Mouse (Mus musculus) heart, adult 2 months (tissue): Measurements from ENCODE around the gene Alg9. TPM values are rescaled to one million over a fixed set of nuclear protein-coding genes. Genes with fewer than 3 reads are reported as not detected.
A peak's percentile ranks its signal among the peaks of the same experiment; 100 is the strongest.

Source experiments
- DNase-seq, 2 experiments: peaks; one replicate each; pipeline ENCODE4 v3.0.0; 2021
- H3K27ac ChIP-seq: fragments of 200-600 bp; 2 replicates; pipeline ENCODE4 v1.8.1; 2022
- H3K27me3 ChIP-seq: fragments of 200-500 bp; 2 replicates; pipeline ENCODE4 v1.6.1; 2012; ENCODE audit warnings: mild to moderate bottlenecking, low read length, inconsistent platforms, mixed read lengths; ENCODE audit not compliant: control insufficient read depth, insufficient read depth
- H3K36me3 ChIP-seq: fragments of 200-500 bp; 2 replicates; pipeline ENCODE4 v1.6.1; 2012; ENCODE audit warnings: low read length, inconsistent platforms; ENCODE audit not compliant: control insufficient read depth, insufficient read depth
- H3K4me1 ChIP-seq: fragments of 200-500 bp; 2 replicates; pipeline ENCODE4 v1.6.1; 2011; ENCODE audit warnings: low read length; ENCODE audit not compliant: control insufficient read depth, insufficient read depth
- H3K4me3 ChIP-seq: fragments of 200-600 bp; 2 replicates; pipeline ENCODE4 v1.8.1; 2022
- H3K79me2 ChIP-seq: fragments of 200-500 bp; replicated peaks from 2 replicates; pipeline ENCODE4 v1.6.1; 2012; ENCODE audit warnings: mild to moderate bottlenecking, inconsistent platforms, low read length, moderate library complexity, mixed read lengths; ENCODE audit not compliant: control insufficient read depth, insufficient read depth
- H3K9ac ChIP-seq: fragments of 200-500 bp; 2 replicates; pipeline ENCODE4 v1.6.1; 2012; ENCODE audit warnings: low read depth, mild to moderate bottlenecking, control low read depth, inconsistent platforms, low read length, mixed read lengths
- CTCF ChIP-seq: fragments of 200-600 bp; IDR thresholded peaks from 2 replicates; pipeline ENCODE4 v1.8.1; 2022; ENCODE audit warnings: antibody characterized with exemption, mild to moderate bottlenecking, moderate library complexity
- EP300 ChIP-seq: fragments of 200-500 bp; IDR thresholded peaks from 2 replicates; pipeline ENCODE4 v1.6.1; 2011; ENCODE audit warnings: low read depth, low read length, control low read depth; ENCODE audit not compliant: insufficient read depth
- POLR2A ChIP-seq: fragments of 200-500 bp; IDR thresholded peaks from 2 replicates; pipeline ENCODE4 v1.6.1; 2011; ENCODE audit warnings: mild to moderate bottlenecking, low read depth, low read length, control low read depth; ENCODE audit not compliant: insufficient read depth
- WGBS: fragments of 180-500 bp; shearing (Covaris S2); methylation state at CpG from one replicate; pipeline ENCODE4 v1.1.7; 2018; 5-methylcytosine and 5-hydroxymethylcytosine counted together
- intact Hi-C: fragments of 180-260 bp; cut with DNase I; formaldehyde crosslinking; loops from one replicate; pipeline ENCODE4 v1.15.1; 2025
- polyA plus RNA-seq: library from polyadenylated mRNA; depleted of rRNA; stranded (reverse); fragments of >200 nt; gene quantifications from 2 replicates; pipeline ENCODE4 v1.2.3, GENCODE M21; 2012
- total RNA-seq, 2 experiments: library from RNA; stranded (reverse); gene quantifications; 2 replicates each; pipeline ENCODE4 v1.2.3; 2021

Alg9 gene
- total and polyA plus RNA-seq, 3 experiments = 9.6 to 13.4 (median 9.9) TPM

GRCm38 (mm10) chr9:50877431-50877830 is 102.6 kb downstream of the Alg9 start:
- no peak for TF ChIP-seq CTCF
- TF ChIP-seq POLR2A = no peak
- no peak for TF ChIP-seq EP300
- Histone ChIP-seq H3K27me3 (no peaks in the 10 kb centered on the region), H3K36me3 (no peaks in the 10 kb centered on the region; the same call in none of the 2 replicates)

GRCm38 (mm10) chr9:50882183-50882582 is 107.4 kb downstream of the Alg9 start:
- H3K9ac ChIP-seq = no peak overlapping the region
- TF ChIP-seq POLR2A (no peak), CTCF (no peak), EP300 (no peak)
- intact Hi-C loops = no loop called here
- H3K27me3 ChIP-seq = no peaks in the 10 kb centered on the region
- H3K4me1 ChIP-seq = peaks cover 21% of the 10 kb centered on the region
- H3K27ac ChIP-seq = peak overlapping the region; percentile 9; the same call in 1 of the 2 replicates
- H3K79me2 ChIP-seq = no peaks in the 10 kb centered on the region
- no peaks in the 10 kb centered on the region; the same call in none of the 2 replicates for H3K36me3 ChIP-seq
- H3K4me3 ChIP-seq = no peak overlapping the region
- 60% methylated on average over 2 of the region's 2 CpGs for WGBS
- DNase-seq = no peak

More at GRCm38 (mm10) chr9:50877431-50877830, 102.6 kb downstream of the Alg9 start:
- intact Hi-C loops = no loop called here
- Histone ChIP-seq H3K27ac (no peak overlapping the region), H3K4me1 (peaks cover 2% of the 10 kb centered on the region), H3K4me3 (no peak overlapping the region), H3K79me2 (no peaks in the 10 kb centered on the region), H3K9ac (no peak overlapping the region)
- DNase-seq = no peak
- WGBS = 68% methylated on average over 3 of the region's 3 CpGs

- H3K36me3 ChIP-seq = no peaks in the 10 kb centered on the region; the same call in none of the 2 replicates
- DNase-seq = peak; percentile 39 to 45
Measured at GRCm38 (mm10) chr9:50884093-50884492, 109.3 kb downstream of the Alg9 start.

GRCm38 (mm10) chr9:50884741-50885599 is 110.2 kb downstream of the Alg9 start:
- WGBS = 43% methylated on average over 10 of the region's 10 CpGs
- peaks cover 23% of the 10 kb centered on the region for H3K4me1 ChIP-seq
- TF ChIP-seq EP300 (peak; percentile 52; the same call in 1 of the 2 replicates), POLR2A (peak; percentile 71; the same call in 1 of the 2 replicates), CTCF (no peak)
- H3K27ac ChIP-seq = peak overlapping the region; percentile 67
- 0 out of 2 replicates have a peak overlapping the region, but pooled peaks have one; percentile 4 for H3K4me3 ChIP-seq
- no peaks in the 10 kb centered on the region for H3K27me3 ChIP-seq
- H3K9ac ChIP-seq = peak overlapping the region; percentile 15
- peak; percentile 70 for DNase-seq
- intact Hi-C loops = no loop called here
- H3K79me2 ChIP-seq = no peaks in the 10 kb centered on the region
- no peaks in the 10 kb centered on the region; the same call in none of the 2 replicates for H3K36me3 ChIP-seq

More at GRCm38 (mm10) chr9:50884093-50884492, 109.3 kb downstream of the Alg9 start:
- H3K4me3 ChIP-seq = no peak overlapping the region
- H3K9ac ChIP-seq = no peak overlapping the region
- TF ChIP-seq CTCF (no peak), POLR2A (0 out of 2 replicates have a peak, but pooled peaks have one; percentile 11)
- peaks cover 23% of the 10 kb centered on the region for H3K4me1 ChIP-seq
- WGBS = 70% methylated on average over 8 of the region's 8 CpGs
- H3K79me2 ChIP-seq = no peaks in the 10 kb centered on the region
- H3K27me3 ChIP-seq = no peaks in the 10 kb centered on the region
- intact Hi-C loops = no loop called here
- H3K27ac ChIP-seq = peak overlapping the region; percentile 67

- intact Hi-C loops = no loop called here
- Histone ChIP-seq H3K4me3 (no peak overlapping the region), H3K9ac (no peak overlapping the region; the same call in 1 of the 2 replicates), H3K27ac (peak overlapping the region; percentile 67), H3K27me3 (no peaks in the 10 kb centered on the region), H3K4me1 (peaks cover 23% of the 10 kb centered on the region), H3K36me3 (no peaks in the 10 kb centered on the region; the same call in none of the 2 replicates), H3K79me2 (no peaks in the 10 kb centered on the region)
- DNase-seq = no peak
- 52% methylated on average over 1 of the region's 1 CpGs for WGBS
- TF ChIP-seq EP300 = no peak
- TF ChIP-seq POLR2A = no peak
Measured at GRCm38 (mm10) chr9:50885600-50885987, 110.8 kb downstream of the Alg9 start.

- peak overlapping the region; percentile 67 for H3K27ac ChIP-seq
- intact Hi-C loops = no loop called here
- 100% methylated on average over 1 of the region's 1 CpGs for WGBS
Measured at GRCm38 (mm10) chr9:50886870-50887269, 112.1 kb downstream of the Alg9 start.

More at GRCm38 (mm10) chr9:50886870-50887269, 112.1 kb downstream of the Alg9 start:
- H3K36me3 ChIP-seq = no peaks in the 10 kb centered on the region; the same call in none of the 2 replicates
- TF ChIP-seq EP300 = no peak
- no peak for TF ChIP-seq CTCF
- no peak for TF ChIP-seq POLR2A
- H3K27me3 ChIP-seq = no peaks in the 10 kb centered on the region
- no peaks in the 10 kb centered on the region for H3K79me2 ChIP-seq
- peaks cover 23% of the 10 kb centered on the region for H3K4me1 ChIP-seq
- H3K9ac ChIP-seq = no peak overlapping the region
- no peak for DNase-seq
- H3K4me3 ChIP-seq = no peak overlapping the region
